Mouse (Mus musculus) forebrain, postnatal 0 days (tissue): ENCODE measurements around the gene Dnah1. TPM values are rescaled to one million over a fixed set of nuclear protein-coding genes. Genes with fewer than 3 reads are reported as not detected.
A peak's percentile ranks its signal among the peaks of the same experiment; 100 is the strongest.

Experiments
- ATAC-seq: fragments of 200-750 bp; cut with Nextera tagmentation; 2 replicates; pipeline ENCODE4 v1.8.0; 2017; ENCODE audit warnings: mild to moderate bottlenecking, moderate library complexity
- DNase-seq: peaks from one replicate; pipeline ENCODE4 v3.0.0-alpha.2; 2015
- H3K27ac ChIP-seq: fragments of 300-500 bp; sonication (generic); 2 replicates; pipeline ENCODE4 v1.5.1; 2014; ENCODE audit warnings: low read depth, mild to moderate bottlenecking, antibody characterized with exemption, low read length, moderate library complexity, mixed read lengths
- H3K27me3 ChIP-seq: fragments of 300-500 bp; sonication (generic); 2 replicates; pipeline ENCODE4 v1.6.1; 2014; ENCODE audit warnings: mild to moderate bottlenecking, low read length, mixed read lengths; ENCODE audit not compliant: insufficient read depth
- H3K36me3 ChIP-seq: fragments of 300-500 bp; sonication (generic); 2 replicates; pipeline ENCODE4 v1.6.1; 2014; ENCODE audit warnings: mild to moderate bottlenecking, moderate library complexity; ENCODE audit not compliant: insufficient read depth
- H3K4me1 ChIP-seq: fragments of 300-500 bp; sonication (generic); 2 replicates; pipeline ENCODE4 v1.6.1; 2014; ENCODE audit warnings: antibody characterized with exemption; ENCODE audit not compliant: insufficient read depth
- H3K4me2 ChIP-seq: fragments of 300-500 bp; sonication (generic); 2 replicates; pipeline ENCODE4 v1.6.1; 2014; ENCODE audit warnings: low read depth, mild to moderate bottlenecking, moderate library complexity
- H3K4me3 ChIP-seq: fragments of 300-500 bp; sonication (generic); 2 replicates; pipeline ENCODE4 v1.5.1; 2014; ENCODE audit warnings: low read depth, low read length, mixed read lengths
- H3K9ac ChIP-seq: fragments of 300-500 bp; sonication (generic); 2 replicates; pipeline ENCODE4 v1.6.1; 2014; ENCODE audit warnings: mild to moderate bottlenecking
- H3K9me3 ChIP-seq: fragments of 300-500 bp; sonication (generic); 2 replicates; pipeline ENCODE4 v1.6.1; 2016; ENCODE audit warnings: low read length
- CTCF ChIP-seq: sonication (generic); IDR thresholded peaks from 2 replicates; pipeline ENCODE4 v1.5.1; 2016; ENCODE audit warnings: antibody characterized with exemption, control low read depth, low read depth
- WGBS: fragments of 180-500 bp; shearing (Covaris S2); extraction: QIAGEN DNeasy Blood & Tissue Kit; methylation state at CpG from one replicate; pipeline ENCODE4 v1.1.7; 2014; 5-methylcytosine and 5-hydroxymethylcytosine counted together
- polyA plus RNA-seq: library from polyadenylated mRNA; unstranded; fragments of >200 nt; fragmentation: Nextera tagmentation; extraction: Ambion mirVana; gene quantifications from 2 replicates; pipeline ENCODE4 v1.2.1, GENCODE M21; 2015
- total RNA-seq: library from RNA; depleted of rRNA; stranded (reverse); fragments of >200 nt; gene quantifications from 2 replicates; pipeline ENCODE4 v1.2.3, GENCODE M21; 2014; rRNA removed

Gene Dnah1
- total RNA-seq = 4.6 and 7.2 TPM in 2 replicates
- polyA plus RNA-seq = 1.7 and 2.3 TPM in 2 replicates

DNA sequence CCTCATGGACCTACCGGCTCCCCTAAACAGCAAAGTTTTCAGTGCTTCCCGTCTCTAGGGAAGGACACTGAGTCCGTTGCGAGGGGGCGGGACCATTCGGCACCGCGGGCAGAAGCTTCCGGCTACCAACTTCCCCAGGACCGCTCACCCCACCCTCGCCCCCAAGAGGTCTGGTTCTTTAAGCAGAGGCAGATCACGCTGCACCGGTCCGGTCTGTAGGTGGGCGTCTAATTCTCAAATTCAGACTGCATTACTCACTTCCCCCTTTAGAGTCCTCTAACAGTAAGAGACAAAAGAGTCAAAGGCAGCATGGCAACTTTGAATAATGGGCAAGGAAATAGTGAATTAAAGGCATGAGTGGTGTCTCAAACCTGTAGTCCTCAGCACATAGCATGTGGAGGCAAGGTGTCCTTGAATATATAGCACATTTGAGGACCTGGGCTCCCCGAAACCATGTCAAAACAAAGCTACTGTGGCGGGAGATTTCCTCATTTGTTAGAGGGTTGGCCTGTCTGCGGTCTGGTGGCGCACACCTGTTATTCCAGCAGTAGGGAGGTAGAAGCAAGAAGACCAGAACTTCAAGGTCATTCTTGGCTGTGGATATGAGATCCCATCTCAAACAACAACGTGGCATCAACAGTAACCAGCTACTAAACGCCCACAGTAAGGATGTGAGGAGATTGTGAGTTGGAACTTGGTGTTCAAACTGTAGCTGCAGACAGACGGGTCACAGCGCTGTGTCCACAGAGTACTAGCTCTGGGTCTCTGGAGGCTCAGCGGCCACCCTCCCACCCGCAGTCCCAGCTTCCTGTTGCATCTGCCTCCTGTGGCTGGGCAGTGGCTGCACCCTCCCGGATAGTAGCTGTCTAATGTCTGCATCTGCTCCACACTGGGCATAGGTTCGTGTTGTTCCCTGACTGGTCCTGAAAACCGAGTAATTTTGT lies at the start of gene Dnah1:
Gene Dnah1 (minus strand): TSS at position 48 of the 944 bp plus-strand sequence.
- WGBS = 36% methylated on average over 28 of the region's 28 CpGs
- no peak for TF ChIP-seq CTCF
- no peaks in the 10 kb centered on the region for H3K9me3 ChIP-seq
- no peaks in the 10 kb centered on the region for H3K36me3 ChIP-seq
- H3K27me3 ChIP-seq = no peaks in the 10 kb centered on the region
- ATAC-seq (0 out of 2 replicates have a peak, but pooled peaks have one; percentile 43), DNase-seq (peak; percentile 6)
- H3K4me2 ChIP-seq = peak within 1 kb of the TSS; percentile 49
- H3K4me1 ChIP-seq = no peaks in the 10 kb centered on the region
- H3K9ac ChIP-seq = 0 out of 2 replicates have a peak within 1 kb of the TSS, but pooled peaks have one; percentile 18
- peak within 1 kb of the TSS; percentile 17 for H3K4me3 ChIP-seq
- no peak within 1 kb of the TSS for H3K27ac ChIP-seq

DNA sequence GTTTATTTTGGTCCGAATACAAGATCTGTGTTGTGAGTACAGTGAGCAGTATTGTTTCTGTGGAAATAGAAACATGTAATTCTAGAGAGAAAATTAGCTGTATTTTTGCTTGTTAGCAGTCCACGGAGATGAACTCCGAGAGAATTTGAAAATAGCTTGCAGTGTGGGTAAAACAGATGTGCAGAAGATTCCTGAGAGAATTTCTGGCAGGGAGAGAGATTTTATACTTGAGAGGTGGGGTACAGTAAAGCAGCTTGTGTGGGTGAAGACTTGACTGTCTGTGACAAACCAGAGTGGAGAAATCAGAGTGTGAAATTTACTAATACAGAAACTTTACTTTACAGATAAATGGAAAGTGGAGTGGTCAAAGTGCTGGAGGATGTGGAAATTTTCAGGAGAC lies 45.7 kb upstream of the Dnah1 start:
- WGBS = 79% methylated on average over 3 of the region's 3 CpGs

DNA sequence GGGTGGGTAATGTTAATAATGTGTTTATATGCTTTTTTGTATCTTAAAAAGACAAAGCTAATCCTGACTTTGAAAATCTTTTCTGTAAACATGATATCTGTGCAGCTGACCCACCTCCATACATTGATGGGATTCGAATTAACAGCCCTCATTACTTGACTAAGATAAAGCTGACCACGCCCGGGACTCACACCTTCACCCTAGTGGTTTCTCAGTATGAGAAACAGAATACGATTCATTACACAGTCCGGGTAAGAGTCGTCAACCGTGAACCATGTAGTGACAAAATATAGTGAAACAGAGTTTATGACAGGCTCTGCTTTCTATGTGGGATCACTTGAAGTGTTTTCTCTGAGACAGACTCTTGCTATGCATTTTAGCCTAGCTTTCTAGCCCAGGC lies 44.3 kb upstream of the Dnah1 start:
- Histone ChIP-seq H3K27ac (no peak overlapping the region), H3K9me3 (no peaks in the 10 kb centered on the region), H3K4me3 (no peak overlapping the region), H3K4me2 (no peak overlapping the region), H3K27me3 (no peaks in the 10 kb centered on the region), H3K9ac (no peak overlapping the region), H3K4me1 (no peaks in the 10 kb centered on the region), H3K36me3 (peaks cover 54% of the 10 kb centered on the region)
- DNase-seq = no peak
- ATAC-seq = no peak
- TF ChIP-seq CTCF = no peak
- 96% methylated on average over 7 of the region's 7 CpGs for WGBS

More for the DNA sequence above, 45.7 kb upstream of the Dnah1 start:
- Histone ChIP-seq H3K4me1 (no peaks in the 10 kb centered on the region), H3K27me3 (no peaks in the 10 kb centered on the region), H3K9me3 (no peaks in the 10 kb centered on the region), H3K9ac (no peak overlapping the region), H3K27ac (no peak overlapping the region), H3K4me3 (no peak overlapping the region), H3K4me2 (no peak overlapping the region), H3K36me3 (peaks cover 56% of the 10 kb centered on the region)
- no peak for TF ChIP-seq CTCF
- ATAC-seq = no peak
- DNase-seq = no peak

DNA sequence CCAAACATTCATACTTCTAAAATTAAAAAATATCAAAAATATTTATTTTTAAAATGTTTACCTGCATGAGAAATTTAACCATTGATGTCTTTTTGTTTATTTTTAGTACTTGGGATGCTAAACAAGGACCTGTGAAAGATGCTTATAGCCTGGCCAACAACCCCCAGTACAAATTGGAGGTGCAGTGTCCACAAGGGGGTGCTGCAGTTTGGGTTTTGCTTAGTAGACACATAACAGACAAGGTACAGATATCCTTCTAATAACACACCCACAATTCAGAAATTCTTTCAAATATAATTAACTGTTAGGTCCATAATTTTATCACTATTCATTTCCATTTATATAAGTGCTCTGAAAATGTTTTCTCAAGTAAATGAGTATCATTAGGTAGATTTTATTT lies 41.7 kb upstream of the Dnah1 start:
- H3K4me2 ChIP-seq = no peak overlapping the region
- no peak overlapping the region for H3K27ac ChIP-seq
- ATAC-seq = no peak
- TF ChIP-seq CTCF = peak; percentile 67
- no peak overlapping the region for H3K9ac ChIP-seq
- no peaks in the 10 kb centered on the region for H3K27me3 ChIP-seq
- DNase-seq = peak; percentile 66
- no peaks in the 10 kb centered on the region for H3K4me1 ChIP-seq
- no peak overlapping the region for H3K4me3 ChIP-seq
- no peaks in the 10 kb centered on the region for H3K9me3 ChIP-seq
- peaks cover 53% of the 10 kb centered on the region for H3K36me3 ChIP-seq

DNA sequence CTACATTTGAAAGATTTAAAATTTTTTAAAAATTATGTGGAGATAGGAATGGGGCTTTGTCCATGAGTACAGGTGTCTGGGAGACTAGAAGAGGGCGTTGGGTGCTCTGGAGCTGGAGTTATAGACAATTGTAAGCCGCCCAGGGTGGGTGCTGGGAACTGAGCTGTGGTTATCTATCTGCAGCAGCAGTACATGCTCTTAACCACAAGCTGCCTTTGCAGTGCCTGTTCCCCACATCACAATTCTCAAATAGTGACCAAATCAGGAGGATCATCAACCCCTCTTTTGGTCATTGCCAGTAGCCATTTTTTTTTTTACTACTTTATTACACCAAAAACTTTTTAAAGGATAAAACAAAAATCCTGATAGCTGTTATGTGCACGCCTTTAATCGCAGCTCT lies 40.9 kb upstream of the Dnah1 start:
- H3K9ac ChIP-seq = no peak overlapping the region
- TF ChIP-seq CTCF = no peak
- no peaks in the 10 kb centered on the region for H3K4me1 ChIP-seq
- no peak overlapping the region for H3K4me2 ChIP-seq
- no peaks in the 10 kb centered on the region for H3K27me3 ChIP-seq
- ATAC-seq = no peak
- no peak overlapping the region for H3K4me3 ChIP-seq
- WGBS = 95% methylated on average over 4 of the region's 4 CpGs
- H3K27ac ChIP-seq = no peak overlapping the region
- H3K36me3 ChIP-seq = peaks cover 52% of the 10 kb centered on the region
- H3K9me3 ChIP-seq = no peaks in the 10 kb centered on the region
- DNase-seq = no peak

DNA sequence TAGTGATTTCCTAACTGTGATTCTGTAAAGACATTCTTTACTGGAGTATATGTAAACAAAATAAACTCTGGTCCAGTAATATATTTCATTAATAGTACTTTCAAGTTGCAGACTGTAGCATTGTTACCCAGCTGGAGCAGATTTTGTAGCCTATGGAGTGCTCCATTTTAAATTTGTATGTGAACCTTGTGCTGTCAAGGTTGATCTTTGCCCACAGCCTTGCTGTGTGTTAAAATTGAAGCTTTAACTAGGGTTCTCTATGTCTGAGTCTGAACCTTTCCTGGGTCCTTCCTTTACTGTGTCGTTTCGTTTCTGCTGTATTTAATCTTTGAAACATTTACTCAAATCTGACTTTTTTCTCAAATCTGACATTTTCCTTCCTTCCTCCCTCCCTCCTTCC lies 38.5 kb upstream of the Dnah1 start:
- TF ChIP-seq CTCF = no peak
- ATAC-seq = no peak
- DNase-seq = no peak
- H3K36me3 ChIP-seq = peaks cover 60% of the 10 kb centered on the region
- no peak overlapping the region for H3K4me2 ChIP-seq
- no peaks in the 10 kb centered on the region for H3K4me1 ChIP-seq
- no peak overlapping the region for H3K9ac ChIP-seq
- no peaks in the 10 kb centered on the region for H3K27me3 ChIP-seq
- H3K9me3 ChIP-seq = no peaks in the 10 kb centered on the region
- 90% methylated on average over 2 of the region's 2 CpGs for WGBS
- no peak overlapping the region for H3K27ac ChIP-seq
- no peak overlapping the region for H3K4me3 ChIP-seq

DNA sequence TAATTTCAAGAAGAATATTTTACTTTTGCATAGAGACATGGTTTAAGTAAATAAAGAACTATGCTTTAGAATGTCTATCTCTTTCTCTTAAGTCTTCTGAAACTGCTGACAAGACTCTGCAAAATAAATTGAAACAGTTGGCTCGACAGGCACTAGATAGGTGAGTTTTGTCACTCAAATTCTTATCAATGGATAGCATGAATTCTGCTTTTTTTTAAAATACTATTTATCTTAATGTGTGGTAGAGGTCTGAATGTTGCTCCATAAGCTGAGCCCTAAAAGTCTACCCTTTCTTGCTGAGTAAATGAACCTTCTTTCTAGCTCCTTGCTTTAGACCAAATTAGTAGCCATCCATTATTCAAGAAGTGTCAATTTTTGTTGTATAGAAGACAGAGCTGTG lies 21.7 kb upstream of the Dnah1 start:
- WGBS = 85% methylated on average over 1 of the region's 1 CpGs
- TF ChIP-seq CTCF = no peak
- DNase-seq (no peak), ATAC-seq (no peak)
- Histone ChIP-seq H3K27me3 (no peaks in the 10 kb centered on the region), H3K9ac (no peak overlapping the region), H3K4me3 (no peak overlapping the region), H3K27ac (no peak overlapping the region), H3K4me1 (no peaks in the 10 kb centered on the region), H3K36me3 (peaks cover 34% of the 10 kb centered on the region), H3K9me3 (no peaks in the 10 kb centered on the region), H3K4me2 (no peak overlapping the region)
